Mouse (Mus musculus) olfactory bulb, adult 2 months (tissue): ENCODE measurements around the gene Ndufc1. TPM values are rescaled to one million over a fixed set of nuclear protein-coding genes. Genes with fewer than 3 reads are reported as not detected.
"Not testable (repeated sequence)": the region's sequence is repeated elsewhere in the genome, so short reads cannot be mapped to it uniquely, and the experiment has no call there.

Experiments
- H3K27ac ChIP-seq: fragments of 200-500 bp; 2 replicates; pipeline ENCODE4 v1.5.1; 2012; ENCODE audit warnings: low read depth, low read length; ENCODE audit not compliant: insufficient read depth
- H3K4me1 ChIP-seq: fragments of 200-500 bp; 2 replicates; pipeline ENCODE4 v1.6.1; 2012; ENCODE audit warnings: low read length; ENCODE audit not compliant: control insufficient read depth, insufficient read depth
- H3K4me3 ChIP-seq: fragments of 200-500 bp; 2 replicates; pipeline ENCODE4 v1.5.1; 2012; ENCODE audit warnings: mild to moderate bottlenecking, low read depth, low read length, moderate library complexity; ENCODE audit not compliant: insufficient read depth
- CTCF ChIP-seq: fragments of 200-500 bp; IDR thresholded peaks from 2 replicates; pipeline ENCODE4 v1.5.1; 2012; ENCODE audit warnings: low read depth, mild to moderate bottlenecking, low read length, moderate library complexity; ENCODE audit not compliant: insufficient read depth
- POLR2A ChIP-seq: fragments of 200-500 bp; IDR thresholded peaks from 2 replicates; pipeline ENCODE4 v1.6.1; 2012; ENCODE audit warnings: mild to moderate bottlenecking, low read depth, low read length, moderate library complexity; ENCODE audit not compliant: insufficient read depth
- WGBS: fragments of 180-500 bp; shearing (Covaris S2); methylation state at CpG from one replicate; pipeline ENCODE4 v1.1.7; 2018; 5-methylcytosine and 5-hydroxymethylcytosine counted together
- polyA plus RNA-seq: library from polyadenylated mRNA; stranded (reverse); fragments of >200 nt; gene quantifications from 2 replicates; pipeline ENCODE4 v1.2.4, GENCODE M21; 2012; ENCODE audit warnings: low replicate concordance; ENCODE audit not compliant: missing spikeins, insufficient read depth, insufficient read length

Ndufc1 gene
- polyA plus RNA-seq, 1 experiment: not detected

- H3K27ac ChIP-seq: no peak overlapping the region
- WGBS: 40% methylated on average over 3 of the region's 3 CpGs
- peaks cover 6% of the 10 kb centered on the region for H3K4me1 ChIP-seq
- no peak overlapping the region for H3K4me3 ChIP-seq
- no peak for TF ChIP-seq CTCF
- TF ChIP-seq POLR2A: no peak
Observed at GRCm38 (mm10) chr3:51398667-51399066, 10.1 kb downstream of the Ndufc1 start.

- 77% methylated on average over 15 of the region's 15 CpGs for WGBS
- H3K27ac ChIP-seq: no peak overlapping the region
- TF ChIP-seq CTCF (no peak), POLR2A (no peak)
- no peak overlapping the region for H3K4me3 ChIP-seq
- H3K4me1 ChIP-seq: peaks cover 6% of the 10 kb centered on the region
Observed at GRCm38 (mm10) chr3:51397700-51398299, 11.0 kb downstream of the Ndufc1 start.

- 4% methylated on average over 41 of the region's 41 CpGs for WGBS
- TF ChIP-seq POLR2A (no peak), CTCF (no peak)
- Histone ChIP-seq H3K4me1 (peaks cover 6% of the 10 kb centered on the region), H3K27ac (no peak within 1 kb of the TSS), H3K4me3 (peak within 1 kb of the TSS; percentile 42)
Observed at GRCm38 (mm10) chr3:51396219-51397068, 12.3 kb downstream of the Ndufc1 start, which contains the start of gene Mgarp. Gene Mgarp, minus strand, starts transcription at chr3:51396738.

GRCm38 (mm10) chr3:51395461-51396145 is 13.2 kb downstream of the Ndufc1 start:
- WGBS: 69% methylated on average over 19 of the region's 19 CpGs
- Histone ChIP-seq H3K4me3 (no peak overlapping the region), H3K27ac (no peak overlapping the region), H3K4me1 (peaks cover 6% of the 10 kb centered on the region)
- TF ChIP-seq CTCF: no peak

- Histone ChIP-seq H3K4me1 (peaks cover 6% of the 10 kb centered on the region), H3K27ac (no peak overlapping the region), H3K4me3 (no peak overlapping the region)
- TF ChIP-seq CTCF: no peak
- TF ChIP-seq POLR2A: no peak
- 91% methylated on average over 3 of the region's 3 CpGs for WGBS
Observed at GRCm38 (mm10) chr3:51394881-51395280, 13.9 kb downstream of the Ndufc1 start.

- no peak for TF ChIP-seq CTCF
- Histone ChIP-seq H3K27ac (no peak overlapping the region), H3K4me1 (peaks cover 10% of the 10 kb centered on the region), H3K4me3 (no peak overlapping the region)
- 97% methylated on average over 2 of the region's 2 CpGs for WGBS
Observed at GRCm38 (mm10) chr3:51393651-51394050, 15.1 kb downstream of the Ndufc1 start.

GRCm38 (mm10) chr3:51393018-51393417 is 15.8 kb downstream of the Ndufc1 start:
- not testable (repeated sequence) for H3K27ac ChIP-seq, H3K4me3 ChIP-seq
- H3K4me1 ChIP-seq: peaks cover 11% of the 10 kb centered on the region
- WGBS: 98% methylated on average over 3 of the region's 3 CpGs

- Histone ChIP-seq H3K4me1 (peaks cover 12% of the 10 kb centered on the region), H3K27ac (no peak overlapping the region), H3K4me3 (no peak overlapping the region)
- TF ChIP-seq POLR2A (no peak), CTCF (no peak)
- WGBS: 90% methylated on average over 5 of the region's 5 CpGs
Observed at GRCm38 (mm10) chr3:51391591-51391990, 17.2 kb downstream of the Ndufc1 start.

GRCm38 (mm10) chr3:51391095-51391494 is 17.7 kb downstream of the Ndufc1 start:
- no peak overlapping the region for H3K27ac ChIP-seq
- no peak overlapping the region for H3K4me3 ChIP-seq
- 90% methylated on average over 5 of the region's 5 CpGs for WGBS
- TF ChIP-seq POLR2A (no peak), CTCF (no peak)
- peaks cover 7% of the 10 kb centered on the region for H3K4me1 ChIP-seq
